Mouse (Mus musculus): Measurements from ENCODE around the gene Tbc1d10c. TPM values are rescaled to one million over a fixed set of nuclear protein-coding genes. Genes with fewer than 3 reads are reported as not detected.
A peak's percentile ranks its signal among the peaks of the same experiment; 100 is the strongest.

Gene Tbc1d10c
- polyA plus RNA-seq, 1 experiment from 2014 or later: 3.6 TPM

GRCm38 (mm10) chr19:4189051-4189620, 1.9 kb downstream of the Tbc1d10c start:
- H3K27me3 ChIP-seq: no peaks in the 10 kb centered on the region
- no peak for ATAC-seq (ENCODE audit: insufficient number of reproducible peaks, low FRiP score, low TSS enrichment, low read depth)
- H3K4me2 ChIP-seq (replicated peaks): no peak overlapping the region
- H3K36me3 ChIP-seq: peaks cover 9% of the 10 kb centered on the region
- H3K4me1 ChIP-seq: peaks cover 37% of the 10 kb centered on the region
- H3K27ac ChIP-seq (replicated peaks): no peak overlapping the region
- H3K4me3 ChIP-seq (replicated peaks): no peak overlapping the region
- no peaks in the 10 kb centered on the region for H3K9me3 ChIP-seq (replicated peaks)
- WGBS: 82% methylated on average over 12 of the region's 12 CpGs
- H3K9ac ChIP-seq: no peak overlapping the region

GRCm38 (mm10) chr19:4187303-4187702, 3.8 kb downstream of the Tbc1d10c start:
- no peak overlapping the region for H3K27ac ChIP-seq (replicated peaks)

DNA sequence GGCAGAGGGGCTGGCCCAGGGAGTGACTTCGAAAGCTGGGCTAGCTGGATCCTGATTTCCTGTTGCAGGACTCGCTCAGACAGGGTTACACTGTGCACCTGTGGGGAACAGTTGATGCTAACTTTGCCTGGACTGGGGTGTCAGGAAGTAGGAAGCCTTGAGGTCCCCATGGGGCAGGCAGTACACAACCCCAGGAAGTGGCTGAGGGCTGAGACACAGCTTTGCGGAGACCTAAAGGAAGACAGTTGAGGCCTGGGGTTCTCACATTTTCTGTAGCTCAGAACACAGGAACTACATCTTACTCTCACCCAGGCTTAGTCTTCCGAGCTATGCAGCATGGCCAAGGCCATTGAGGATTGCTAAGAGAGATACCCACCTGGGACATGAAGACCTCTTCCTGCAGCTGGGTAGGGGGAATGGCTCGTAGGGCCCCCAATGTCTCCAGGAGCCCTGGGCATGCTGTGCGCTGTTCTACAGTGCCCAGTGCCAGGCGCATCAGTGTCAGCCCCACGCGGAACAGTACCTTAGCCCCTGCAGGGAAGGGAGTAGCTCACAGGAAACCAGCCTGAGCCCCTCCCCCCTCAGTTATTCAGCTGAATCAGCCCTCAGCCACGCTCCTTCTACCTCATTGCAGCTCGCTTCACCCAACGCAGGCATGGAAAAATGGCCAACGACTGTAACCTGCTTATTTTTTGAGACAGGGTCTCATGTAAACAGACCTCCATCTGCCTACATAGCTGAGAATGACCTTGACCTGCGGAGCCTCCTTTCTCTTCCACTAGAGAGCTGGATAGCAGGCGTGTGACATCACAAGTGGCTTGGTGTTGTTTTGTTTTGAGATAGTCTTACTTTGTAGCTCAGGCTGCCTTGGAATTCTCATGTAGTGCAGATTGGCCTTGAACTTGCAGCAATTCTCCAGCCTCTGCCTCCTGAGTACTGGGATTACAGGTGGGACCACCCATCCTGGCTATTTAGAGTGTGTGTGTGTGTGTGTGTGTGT, 5.8 kb downstream of the Tbc1d10c start:
- H3K9me3 ChIP-seq (replicated peaks): no peaks in the 10 kb centered on the region
- no peak overlapping the region for H3K4me2 ChIP-seq (replicated peaks)
- no peak for ATAC-seq (ENCODE audit: insufficient number of reproducible peaks, low FRiP score, low TSS enrichment, low read depth)
- no peaks in the 10 kb centered on the region for H3K36me3 ChIP-seq
- 51% methylated on average over 15 of the region's 15 CpGs for WGBS
- H3K27ac ChIP-seq (replicated peaks): no peak overlapping the region; the same call in 1 of the 2 replicates
- H3K4me3 ChIP-seq (replicated peaks): no peak overlapping the region
- H3K27me3 ChIP-seq: no peaks in the 10 kb centered on the region
- peaks cover 16% of the 10 kb centered on the region for H3K4me1 ChIP-seq
- no peak overlapping the region for H3K9ac ChIP-seq

More at GRCm38 (mm10) chr19:4187303-4187702, 3.8 kb downstream of the Tbc1d10c start:
- H3K9me3 ChIP-seq (replicated peaks): no peaks in the 10 kb centered on the region
- ATAC-seq (ENCODE audit: insufficient number of reproducible peaks, low FRiP score, low TSS enrichment, low read depth): no peak
- no peak overlapping the region for H3K9ac ChIP-seq
- no peaks in the 10 kb centered on the region for H3K27me3 ChIP-seq
- H3K4me1 ChIP-seq: peaks cover 23% of the 10 kb centered on the region
- H3K4me3 ChIP-seq (replicated peaks): no peak overlapping the region
- H3K36me3 ChIP-seq: no peaks in the 10 kb centered on the region
- 70% methylated on average over 3 of the region's 3 CpGs for WGBS
- no peak overlapping the region for H3K4me2 ChIP-seq (replicated peaks)

DNA sequence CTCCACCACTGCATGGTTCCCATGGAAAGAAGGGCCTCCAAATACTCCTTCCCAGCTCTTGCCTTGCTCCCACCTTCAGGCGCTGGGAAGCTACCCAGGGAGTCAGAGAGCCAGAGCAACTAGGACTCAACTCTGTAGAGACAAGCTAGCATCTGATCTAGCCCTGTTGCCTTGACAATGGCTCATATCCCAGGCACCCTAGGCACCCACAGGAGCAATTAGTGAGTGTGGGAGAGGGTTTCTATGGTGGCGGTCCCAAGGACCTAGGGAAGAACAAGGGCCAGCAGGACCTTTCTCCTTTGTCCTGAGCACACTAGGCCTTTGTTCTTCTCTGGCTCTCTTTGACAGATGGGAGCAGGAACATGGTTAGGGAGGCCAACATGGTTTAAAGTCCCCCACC, 7.4 kb downstream of the Tbc1d10c start:
- Histone ChIP-seq H3K9me3 (replicated peaks) (no peaks in the 10 kb centered on the region), H3K36me3 (no peaks in the 10 kb centered on the region), H3K4me3 (replicated peaks) (no peak overlapping the region), H3K9ac (no peak overlapping the region), H3K4me1 (peaks cover 16% of the 10 kb centered on the region), H3K27me3 (no peaks in the 10 kb centered on the region), H3K4me2 (replicated peaks) (no peak overlapping the region), H3K27ac (replicated peaks) (no peak overlapping the region)
- 63% methylated on average over 2 of the region's 2 CpGs for WGBS
- ATAC-seq (ENCODE audit: insufficient number of reproducible peaks, low FRiP score, low TSS enrichment, low read depth): no peak

DNA sequence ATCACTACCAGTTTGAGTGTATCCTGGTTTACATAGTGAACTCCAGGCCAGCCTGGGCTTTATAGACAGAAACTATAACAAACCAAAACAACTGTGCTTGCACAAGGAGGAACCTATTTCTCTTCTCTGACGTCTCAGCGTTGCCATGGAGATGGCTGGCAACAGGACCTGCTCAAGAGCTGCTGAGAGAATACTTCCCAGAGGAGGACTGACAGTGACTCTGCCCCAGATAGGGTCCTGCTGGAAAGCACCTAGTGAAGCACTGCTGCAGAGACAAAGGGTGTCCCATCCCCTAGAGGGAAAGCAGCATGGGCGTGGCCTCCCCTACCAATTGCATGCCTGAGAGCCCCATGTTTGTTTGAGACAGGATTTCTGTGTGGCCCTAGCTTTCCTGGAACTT, 9.2 kb downstream of the Tbc1d10c start:
- 41% methylated on average over 3 of the region's 3 CpGs for WGBS
- no peak overlapping the region for H3K4me2 ChIP-seq (replicated peaks)
- H3K9ac ChIP-seq: no peak overlapping the region
- no peak overlapping the region for H3K4me3 ChIP-seq (replicated peaks)
- peaks cover 16% of the 10 kb centered on the region for H3K4me1 ChIP-seq
- no peaks in the 10 kb centered on the region for H3K9me3 ChIP-seq (replicated peaks)
- H3K27ac ChIP-seq (replicated peaks): no peak overlapping the region
- no peak for ATAC-seq (ENCODE audit: insufficient number of reproducible peaks, low FRiP score, low TSS enrichment, low read depth)
- H3K36me3 ChIP-seq: no peaks in the 10 kb centered on the region
- H3K27me3 ChIP-seq: no peaks in the 10 kb centered on the region

DNA sequence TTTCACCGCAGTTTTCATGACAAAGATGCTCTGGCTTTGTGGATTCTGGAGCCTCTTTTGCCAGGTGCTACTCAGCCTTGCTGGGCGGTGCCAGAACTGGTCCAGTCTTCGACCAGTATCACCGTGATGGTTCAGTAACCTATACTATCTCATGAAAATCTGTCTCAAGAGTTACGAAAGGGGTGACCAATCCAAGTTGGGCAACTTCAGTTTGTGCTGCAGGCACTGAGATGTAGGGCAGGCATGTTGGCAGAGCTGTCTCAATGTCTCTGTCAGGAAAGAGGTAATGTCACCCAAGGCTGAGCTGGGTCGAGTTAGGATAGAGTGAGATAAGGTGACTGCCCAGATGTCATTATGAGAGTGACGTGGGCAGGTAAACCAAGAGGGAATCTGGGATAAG, 10.7 kb downstream of the Tbc1d10c start:
- Histone ChIP-seq H3K4me1 (peaks cover 19% of the 10 kb centered on the region), H3K9ac (no peak overlapping the region), H3K36me3 (no peaks in the 10 kb centered on the region), H3K4me3 (replicated peaks) (no peak overlapping the region), H3K27ac (replicated peaks) (no peak overlapping the region), H3K4me2 (replicated peaks) (no peak overlapping the region), H3K9me3 (replicated peaks) (no peaks in the 10 kb centered on the region), H3K27me3 (no peaks in the 10 kb centered on the region)
- ATAC-seq (ENCODE audit: insufficient number of reproducible peaks, low FRiP score, low TSS enrichment, low read depth): no peak
- 83% methylated on average over 7 of the region's 7 CpGs for WGBS

DNA sequence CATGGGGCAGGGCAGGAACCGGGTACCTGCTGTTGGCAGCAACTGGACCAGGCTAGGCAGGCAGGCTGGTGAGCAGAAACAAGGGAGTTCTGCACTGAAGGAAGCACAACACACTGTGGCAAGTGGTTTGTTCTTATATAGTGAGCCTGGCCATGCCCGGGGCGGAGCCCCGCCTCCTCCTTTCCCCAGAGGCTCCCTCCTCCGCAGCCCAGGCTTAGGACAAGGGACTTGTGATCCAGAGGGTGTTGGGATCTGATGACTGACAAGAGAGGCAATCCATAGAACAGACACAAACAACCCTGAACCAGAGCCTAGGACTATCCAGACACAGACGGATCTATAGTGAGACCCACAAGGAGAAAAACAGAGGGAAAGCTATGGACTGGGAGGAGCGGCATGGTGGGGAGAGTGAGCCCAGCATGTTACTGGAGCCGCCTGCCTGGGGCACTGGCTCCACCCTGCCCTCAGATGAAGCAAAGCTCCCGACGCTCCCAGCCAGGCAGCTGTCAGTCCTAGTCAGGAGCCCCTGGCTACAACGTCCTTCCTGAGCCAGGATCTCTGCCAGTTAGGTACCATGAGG, 15.6 kb downstream of the Tbc1d10c start, which contains the start of gene Carns1:
Gene Carns1, minus strand, starts transcription at position 112 of the 580 bp plus-strand sequence.
- Histone ChIP-seq H3K27me3 (no peaks in the 10 kb centered on the region), H3K9me3 (replicated peaks) (no peaks in the 10 kb centered on the region), H3K4me3 (replicated peaks) (0 out of 2 replicates have a peak within 1 kb of the TSS, but pooled peaks have one; percentile 1), H3K4me1 (peaks cover 26% of the 10 kb centered on the region), H3K27ac (replicated peaks) (peak within 1 kb of the TSS; percentile 24), H3K36me3 (no peaks in the 10 kb centered on the region), H3K9ac (no peak within 1 kb of the TSS), H3K4me2 (replicated peaks) (peak within 1 kb of the TSS; percentile 26)
- ATAC-seq (ENCODE audit: insufficient number of reproducible peaks, low FRiP score, low TSS enrichment, low read depth): peak; percentile 74
- WGBS: 8% methylated on average over 11 of the region's 11 CpGs

- WGBS: 53% methylated on average over 11 of the region's 11 CpGs
- no peak for ATAC-seq (ENCODE audit: insufficient number of reproducible peaks, low FRiP score, low TSS enrichment, low read depth)
- no peak overlapping the region for H3K27ac ChIP-seq (replicated peaks)
These were observed 18.2 kb downstream of the Tbc1d10c start for GRCm38 (mm10) chr19:4172925-4173324.

DNA sequence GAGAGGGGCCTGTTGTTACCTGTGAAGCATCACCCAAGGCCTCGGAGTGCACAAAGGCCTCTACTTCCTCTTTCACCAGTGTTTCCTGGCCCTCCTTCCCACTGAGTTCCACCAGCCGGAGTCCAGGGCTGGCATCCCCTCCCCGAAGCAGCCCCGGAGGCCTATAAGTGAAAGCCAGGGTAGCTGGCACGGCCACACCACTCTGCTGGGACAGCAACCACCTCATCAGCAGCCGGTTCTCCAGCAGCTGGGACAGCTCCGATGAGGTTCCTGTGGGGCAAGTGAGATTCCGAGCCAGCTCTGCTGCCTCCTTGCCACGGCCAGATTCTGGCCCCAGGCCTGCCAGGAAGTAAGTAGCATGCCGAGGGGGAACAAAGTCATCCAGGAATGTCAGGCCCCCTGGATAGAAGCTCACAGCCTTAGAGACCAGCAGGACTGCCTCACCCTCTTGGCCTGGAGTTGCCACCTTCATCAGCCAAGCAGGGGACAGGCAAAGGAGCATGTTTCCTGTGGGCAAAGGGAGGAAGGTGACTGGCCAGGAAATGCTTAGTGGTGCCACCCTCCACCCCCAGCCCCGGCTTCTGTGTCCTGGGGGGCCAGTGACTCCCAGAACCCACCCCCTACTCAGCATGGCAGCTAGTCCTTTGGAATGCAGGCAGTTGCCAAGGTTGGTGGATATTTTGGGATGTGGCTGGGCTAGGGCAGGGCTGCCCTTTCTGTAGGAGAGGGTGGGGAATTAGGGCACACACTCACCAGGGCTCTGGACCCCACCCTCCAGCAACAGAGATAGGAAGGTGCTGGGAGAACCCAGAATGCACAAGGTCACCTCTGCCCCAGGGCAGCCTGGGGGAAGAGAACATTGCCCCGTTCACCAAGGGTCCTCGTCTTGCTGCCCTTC, 19.4 kb downstream of the Tbc1d10c start:
- Histone ChIP-seq H3K27me3 (no peaks in the 10 kb centered on the region), H3K9me3 (replicated peaks) (no peaks in the 10 kb centered on the region), H3K9ac (no peak overlapping the region), H3K36me3 (no peaks in the 10 kb centered on the region), H3K4me1 (peaks cover 36% of the 10 kb centered on the region), H3K4me2 (replicated peaks) (no peak overlapping the region), H3K27ac (replicated peaks) (peak overlapping the region; percentile 65), H3K4me3 (replicated peaks) (no peak overlapping the region)
- WGBS: 56% methylated on average over 13 of the region's 13 CpGs
- no peak for ATAC-seq (ENCODE audit: insufficient number of reproducible peaks, low FRiP score, low TSS enrichment, low read depth)

More at GRCm38 (mm10) chr19:4172925-4173324, 18.2 kb downstream of the Tbc1d10c start:
- Histone ChIP-seq H3K9ac (no peak overlapping the region), H3K9me3 (replicated peaks) (no peaks in the 10 kb centered on the region), H3K4me1 (peaks cover 36% of the 10 kb centered on the region), H3K27me3 (no peaks in the 10 kb centered on the region), H3K4me2 (replicated peaks) (no peak overlapping the region), H3K4me3 (replicated peaks) (no peak overlapping the region), H3K36me3 (no peaks in the 10 kb centered on the region)

- Histone ChIP-seq H3K9me3 (replicated peaks) (no peaks in the 10 kb centered on the region), H3K4me1 (peaks cover 34% of the 10 kb centered on the region), H3K27ac (replicated peaks) (no peak overlapping the region), H3K4me2 (replicated peaks) (no peak overlapping the region), H3K4me3 (replicated peaks) (no peak overlapping the region), H3K9ac (no peak overlapping the region), H3K36me3 (no peaks in the 10 kb centered on the region), H3K27me3 (no peaks in the 10 kb centered on the region)
- ATAC-seq (ENCODE audit: insufficient number of reproducible peaks, low FRiP score, low TSS enrichment, low read depth): no peak
- WGBS: 86% methylated on average over 10 of the region's 10 CpGs
These were observed 20.2 kb downstream of the Tbc1d10c start for GRCm38 (mm10) chr19:4170723-4171392.
